Mouse (Mus musculus) 416B (cell line): ENCODE data around the gene Gm37419.

Source experiments
- DNase-seq: peaks from one replicate; pipeline ENCODE4 v3.0.0; 2011; ENCODE audit warnings: low read depth

Gm37419 gene

DNA sequence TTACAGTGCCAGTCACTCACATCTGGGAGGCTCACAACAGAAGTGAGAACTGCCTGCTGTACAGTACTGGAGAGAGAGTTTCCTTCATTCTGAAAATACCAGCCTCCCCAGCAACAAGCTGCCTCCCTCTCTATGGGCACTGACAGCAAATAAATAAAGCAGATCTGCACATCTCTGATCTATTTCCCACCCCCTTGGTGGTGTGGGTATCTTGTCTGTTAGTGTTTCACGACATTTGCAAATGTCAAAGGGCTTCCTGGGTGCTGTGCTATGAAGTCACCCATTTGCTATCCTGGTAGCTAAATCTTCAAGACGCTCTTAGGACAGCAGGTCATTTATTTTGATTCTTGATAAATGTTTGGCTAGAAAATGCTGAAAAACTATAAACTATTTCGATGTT is 8.9 kb downstream of the Gm37419 start:
- no peak for DNase-seq

DNA sequence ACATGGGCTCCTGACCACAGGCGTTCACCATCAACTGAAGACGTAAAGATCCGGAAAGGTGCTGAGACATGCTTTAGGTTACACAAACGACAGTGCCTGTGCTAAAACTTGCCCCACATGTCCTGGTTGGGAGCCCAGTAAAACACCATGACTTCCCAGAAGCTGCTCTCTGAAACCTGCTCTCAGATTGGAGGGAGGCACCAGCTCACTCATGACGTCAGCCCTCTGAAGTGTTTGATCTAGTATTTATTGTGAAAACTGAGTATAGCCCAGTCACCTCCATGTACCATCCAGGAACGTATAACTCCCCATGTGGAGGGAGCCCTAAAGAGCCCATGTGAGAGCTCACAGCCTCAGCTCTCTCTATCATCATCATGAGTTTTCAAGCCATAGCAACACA is 9.6 kb downstream of the Gm37419 start:
- DNase-seq, result no peak

DNA sequence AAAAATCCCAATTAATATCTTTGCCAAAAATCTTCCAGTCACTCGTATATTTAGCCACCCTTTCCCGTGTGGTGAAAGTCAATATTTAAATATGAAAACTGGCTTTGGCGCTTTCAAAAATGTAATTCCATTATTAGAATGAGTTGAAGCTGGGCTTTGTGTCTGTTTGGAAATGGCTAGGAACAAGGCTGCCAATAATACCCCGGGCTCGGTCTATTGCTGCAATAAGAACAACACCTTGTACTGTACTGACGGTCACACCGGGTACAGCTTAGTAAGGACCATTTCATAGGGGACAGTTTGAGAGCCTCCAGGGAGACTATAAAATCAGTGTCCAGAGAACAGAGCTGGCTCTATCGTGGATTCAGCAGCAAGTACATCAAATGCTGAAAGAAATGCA is 17.6 kb downstream of the Gm37419 start:
- no peak for DNase-seq

DNA sequence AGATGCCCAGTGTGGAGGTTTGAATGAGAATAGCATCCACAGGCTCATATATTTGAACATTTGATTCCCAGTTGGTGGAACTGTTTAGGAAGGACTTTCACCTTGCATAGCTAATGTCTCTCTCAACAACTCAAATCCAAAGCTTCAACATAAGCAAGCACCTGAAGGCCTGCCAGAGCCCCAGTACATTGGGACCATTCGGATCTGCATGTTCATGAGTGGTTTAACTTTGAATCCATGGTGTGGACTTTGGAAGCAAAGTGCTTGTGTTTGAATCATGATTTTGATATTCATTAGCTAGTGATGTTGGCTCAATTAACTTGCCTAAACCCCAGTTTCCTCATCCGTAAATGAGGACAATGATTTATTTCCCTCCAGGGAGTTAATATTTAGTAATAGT is 21.6 kb downstream of the Gm37419 start:
- no peak for DNase-seq

DNA sequence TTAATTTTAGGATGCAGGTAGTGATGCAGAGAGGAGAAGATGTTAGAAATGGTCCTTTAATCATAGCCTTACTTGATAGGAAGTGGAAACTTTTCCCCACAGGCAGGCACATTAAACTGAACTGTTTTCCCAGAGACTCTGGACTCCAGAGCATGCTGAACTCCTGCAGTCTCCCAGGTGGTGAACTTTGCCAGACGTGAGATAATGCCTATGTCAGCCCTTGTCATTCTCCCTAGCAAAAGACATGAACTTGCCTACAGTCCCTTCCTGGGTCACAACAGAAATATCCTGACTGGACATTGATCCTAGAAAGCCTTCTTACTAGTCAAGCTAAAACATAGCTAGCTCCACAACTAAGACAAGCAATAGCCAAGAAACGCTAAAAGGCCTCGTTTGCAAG is 23.0 kb downstream of the Gm37419 start:
- no peak for DNase-seq

- no peak for DNase-seq
Measured at GRCm38 (mm10) chr16:24012066-24012465, 23.8 kb downstream of the Gm37419 start.

DNA sequence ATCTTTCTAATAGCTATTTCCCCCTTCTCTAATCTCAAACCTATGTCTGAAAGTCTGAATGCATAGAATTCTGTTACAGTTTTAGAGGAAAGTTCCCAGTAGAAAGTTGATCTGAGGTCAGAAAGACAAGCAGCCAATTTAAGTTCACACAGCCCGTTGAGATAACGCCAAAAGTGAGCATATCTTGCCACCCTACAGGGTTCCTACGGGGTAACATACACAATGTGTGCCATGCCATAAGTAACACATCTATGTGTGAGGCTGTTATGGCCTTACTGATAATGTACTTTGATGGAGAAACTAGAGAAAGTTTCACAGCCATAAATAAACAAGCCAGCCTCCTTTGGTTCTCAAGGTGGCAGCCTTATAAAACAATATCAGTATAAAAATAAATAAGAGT is 26.1 kb downstream of the Gm37419 start:
- DNase-seq, result no peak

GRCm38 (mm10) chr16:24016273-24016672 is 28.0 kb downstream of the Gm37419 start:
- peak; percentile 65 for DNase-seq

DNA sequence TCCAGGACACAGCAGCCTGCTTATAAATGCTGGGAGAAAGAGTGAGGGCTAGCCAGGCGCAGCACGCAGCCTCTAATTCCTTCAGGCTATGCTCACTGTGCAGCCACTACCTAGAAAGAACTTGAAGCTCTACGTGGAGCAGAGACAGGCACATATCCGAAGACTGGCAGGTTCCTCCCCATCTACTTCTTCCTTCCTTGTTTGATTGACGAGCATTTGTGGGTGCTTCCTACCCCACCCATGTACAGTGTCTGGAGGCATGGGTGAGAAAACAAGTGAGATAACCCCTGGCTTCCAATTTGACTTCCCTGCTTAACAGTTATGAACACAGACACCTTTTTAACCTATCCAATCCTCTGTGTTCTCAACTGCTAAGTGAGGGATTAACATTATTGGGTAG is 28.5 kb downstream of the Gm37419 start:
- DNase-seq, result no peak

DNA sequence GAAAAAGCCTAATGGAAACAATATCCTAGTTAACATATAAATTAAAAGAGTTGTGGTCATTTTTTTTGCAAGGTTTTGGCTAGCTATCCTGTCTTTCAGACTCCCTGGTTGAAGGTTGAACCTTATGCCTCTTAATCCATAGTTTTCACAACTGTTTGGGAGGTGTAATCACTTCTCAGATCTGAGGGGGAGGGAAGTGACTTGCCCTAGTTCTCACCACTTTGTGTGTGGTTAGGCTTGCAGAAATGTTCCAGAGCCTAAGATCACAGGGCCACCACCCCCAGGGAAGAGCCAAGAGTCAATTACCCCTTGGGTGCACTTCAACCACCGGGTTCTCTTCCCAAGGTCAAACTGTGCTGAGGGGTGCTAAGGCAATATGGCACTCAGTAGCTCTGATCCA is 33.4 kb downstream of the Gm37419 start:
- no peak for DNase-seq

- no peak for DNase-seq
Measured at GRCm38 (mm10) chr16:24022605-24023004, 34.3 kb downstream of the Gm37419 start.

DNA sequence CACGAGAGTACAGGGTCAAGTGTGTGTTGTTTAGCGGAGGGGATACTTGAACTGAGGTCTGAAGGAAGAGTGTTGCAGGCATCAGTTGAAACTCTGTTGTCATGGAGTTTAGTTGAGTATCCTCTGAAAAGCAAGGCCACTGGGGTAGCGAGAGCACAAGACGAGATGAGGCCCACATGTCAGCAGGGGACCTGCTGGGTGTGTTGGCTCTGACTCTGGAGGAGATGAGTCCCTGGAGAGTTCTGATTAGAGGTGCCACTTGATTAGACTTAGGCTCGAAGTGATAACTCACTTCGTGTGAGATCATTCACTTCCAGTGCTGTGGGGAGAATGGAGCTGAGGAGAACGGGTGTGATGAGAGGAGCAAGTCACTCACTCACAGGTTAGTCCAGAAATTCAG is 37.2 kb downstream of the Gm37419 start:
- DNase-seq, result no peak

DNA sequence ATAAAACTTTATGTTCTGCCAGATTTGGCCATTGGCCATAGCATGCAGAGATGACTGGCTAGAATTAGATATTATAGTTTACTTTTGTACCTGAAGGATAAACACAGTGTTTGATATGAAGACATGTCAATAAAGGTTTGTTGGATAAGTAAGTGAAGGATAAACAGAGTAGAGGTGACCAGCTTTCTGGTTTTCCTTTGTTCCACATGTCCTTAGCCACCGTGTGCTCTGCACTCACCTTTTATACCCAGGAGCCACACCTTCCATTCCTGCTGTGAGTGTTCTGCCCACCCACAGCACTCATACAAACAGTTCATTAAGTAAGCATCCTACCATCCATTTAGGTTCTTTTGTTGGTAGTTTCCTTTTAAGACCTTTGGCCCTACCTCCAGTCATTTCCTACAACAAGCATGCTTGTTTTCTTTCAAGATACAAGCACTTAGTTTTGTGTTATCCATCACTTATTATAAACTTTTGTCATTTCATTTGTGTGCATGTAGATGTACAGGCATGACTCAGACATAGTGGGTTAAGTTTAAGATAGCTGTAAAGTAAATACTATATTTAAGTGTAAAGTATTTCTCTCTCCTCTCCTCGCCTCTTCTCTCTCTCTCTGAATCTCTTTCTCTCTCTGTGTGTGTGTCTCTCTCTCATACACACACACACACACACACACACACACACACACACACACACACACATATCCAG is 41.8 kb downstream of the Gm37419 start:
- no peak for DNase-seq

DNA sequence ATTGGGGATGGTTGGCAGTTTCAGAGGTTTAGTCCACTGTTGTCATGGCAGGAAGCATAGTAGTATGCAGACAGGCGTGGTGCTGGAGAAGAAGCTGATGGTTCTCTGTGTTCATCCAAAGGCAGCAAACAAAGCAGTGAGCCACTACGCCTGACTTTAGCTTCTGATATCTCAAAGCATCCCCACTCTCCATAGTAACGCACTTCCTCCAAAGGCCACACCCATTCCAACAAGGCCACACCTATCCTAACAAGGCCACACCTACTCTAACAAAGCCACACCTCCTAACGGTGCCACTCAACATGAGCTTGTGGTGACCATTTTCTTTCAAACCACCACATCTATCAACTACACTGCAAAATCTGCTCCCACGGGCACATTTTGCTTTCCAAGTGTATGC is 45.0 kb downstream of the Gm37419 start:
- DNase-seq, result no peak

- no peak for DNase-seq
Measured at GRCm38 (mm10) chr16:24034450-24034849, 46.2 kb downstream of the Gm37419 start.

- no peak for DNase-seq
Measured at GRCm38 (mm10) chr16:24035767-24036166, 47.5 kb downstream of the Gm37419 start.

DNA sequence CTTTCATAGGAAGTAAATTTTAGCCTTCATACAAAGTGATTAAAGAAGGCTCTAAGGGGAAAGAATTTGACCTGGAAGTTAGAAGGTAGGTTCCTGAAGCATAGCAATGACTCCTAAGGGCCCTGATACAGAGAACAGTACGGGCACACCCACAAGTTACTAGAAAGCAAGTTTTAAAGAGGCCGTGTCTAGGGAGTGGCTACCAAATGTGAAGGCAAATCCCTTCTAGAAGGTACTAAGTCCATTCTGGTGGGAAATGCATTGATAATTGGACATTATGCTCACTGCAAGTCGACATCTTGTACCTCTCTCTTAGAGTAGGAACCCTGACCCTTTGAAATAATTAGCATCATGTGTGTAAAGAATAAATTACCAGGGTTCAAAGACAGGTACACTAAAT is 48.1 kb downstream of the Gm37419 start:
- DNase-seq, result no peak
